Mouse (Mus musculus): ENCODE measurements at regions not wholly inside any gene's neighbourhood (a gene's known extent, or its start where the extent isn't known, plus 50 kb on each side); places are given as distances from the start of the nearest gene placed in this dataset.

- TF ChIP-seq CTCF (conservative IDR thresholded peaks at IDR 0.05; ENCODE audit: insufficient read depth, insufficient read length, low read depth, low read length) (no peak), POLR2A (IDR thresholded peaks at IDR 0.05; ENCODE audit: low read depth, low read length) (no peak)
Measured at GRCm38 (mm10) chrX:11978679-11979078, 181.5 kb downstream of the Bcor start.
